Mouse (Mus musculus) stomach, embryonic 16.5 days (tissue): ENCODE results near the gene Runx1. TPM values are rescaled to one million over a fixed set of nuclear protein-coding genes. Genes with fewer than 3 reads are reported as not detected.
A peak's percentile ranks its signal among the peaks of the same experiment; 100 is the strongest.

Source experiments
- ATAC-seq: fragments of 200-750 bp; cut with Nextera tagmentation; 2 replicates; pipeline ENCODE4 v1.8.0; 2017; ENCODE audit warnings: moderate number of reproducible peaks, moderate TSS enrichment; ENCODE audit not compliant: insufficient read depth, low FRiP score
- H3K27ac ChIP-seq: fragments of 300-500 bp; sonication (generic); 2 replicates; pipeline ENCODE4 v1.5.1; 2014; ENCODE audit warnings: low read length
- H3K27me3 ChIP-seq: fragments of 300-500 bp; sonication (generic); 2 replicates; pipeline ENCODE4 v1.6.1; 2014; ENCODE audit warnings: low read length, control low read depth, mixed read lengths; ENCODE audit not compliant: control insufficient read depth, insufficient read depth
- H3K36me3 ChIP-seq: fragments of 300-500 bp; sonication (generic); 2 replicates; pipeline ENCODE4 v1.6.1; 2014; ENCODE audit warnings: low read length; ENCODE audit not compliant: control insufficient read depth, insufficient read depth
- H3K4me1 ChIP-seq: fragments of 300-500 bp; sonication (generic); 2 replicates; pipeline ENCODE4 v1.6.1; 2014; ENCODE audit warnings: low read length, control low read depth, mixed read lengths; ENCODE audit not compliant: control insufficient read depth, insufficient read depth
- H3K4me2 ChIP-seq: fragments of 300-500 bp; sonication (generic); 2 replicates; pipeline ENCODE4 v1.6.1; 2014; ENCODE audit warnings: low read depth, low read length, mixed read lengths
- H3K4me3 ChIP-seq: fragments of 300-500 bp; sonication (generic); replicated peaks from 2 replicates; pipeline ENCODE4 v1.5.1; 2014; ENCODE audit warnings: mild to moderate bottlenecking, low read length
- H3K9ac ChIP-seq: fragments of 300-500 bp; sonication (generic); 2 replicates; pipeline ENCODE4 v1.6.1; 2014; ENCODE audit warnings: low read length
- H3K9me3 ChIP-seq: fragments of 300-500 bp; sonication (generic); replicated peaks from 2 replicates; pipeline ENCODE4 v1.6.1; 2016; ENCODE audit warnings: low read length, control low read depth; ENCODE audit not compliant: control insufficient read depth
- WGBS: fragments of 180-500 bp; shearing (Covaris S2); extraction: QIAGEN DNeasy Blood & Tissue Kit; methylation state at CpG from one replicate; pipeline ENCODE4 v1.1.7; 2014; 5-methylcytosine and 5-hydroxymethylcytosine counted together
- polyA plus RNA-seq: library from polyadenylated mRNA; unstranded; fragments of >200 nt; fragmentation: Nextera tagmentation; extraction: Ambion mirVana; gene quantifications from 2 replicates; pipeline ENCODE4 v1.2.1, GENCODE M21; 2015

The Runx1 gene
- 9.6 TPM in 2 replicates for polyA plus RNA-seq

- Histone ChIP-seq H3K9ac (no peak within 1 kb of the TSS), H3K36me3 (no peaks in the 10 kb centered on the region), H3K4me1 (no peaks in the 10 kb centered on the region), H3K4me3 (peak within 1 kb of the TSS; percentile 15), H3K9me3 (no peaks in the 10 kb centered on the region), H3K27ac (peak within 1 kb of the TSS; percentile 6; the same call in 1 of the 2 replicates), H3K27me3 (no peaks in the 10 kb centered on the region), H3K4me2 (no peak within 1 kb of the TSS)
- 84% methylated on average over 11 of the region's 11 CpGs for WGBS
- ATAC-seq = no peak
Observed at GRCm38 (mm10) chr16:92825908-92826650, at the start of gene Runx1. Gene Runx1, minus strand, starts transcription at chr16:92826149.

- WGBS = 93% methylated on average over 3 of the region's 3 CpGs
- Histone ChIP-seq H3K27ac (no peak overlapping the region), H3K4me2 (no peak overlapping the region), H3K36me3 (no peaks in the 10 kb centered on the region), H3K9ac (no peak overlapping the region), H3K4me1 (no peaks in the 10 kb centered on the region), H3K4me3 (no peak overlapping the region), H3K9me3 (no peaks in the 10 kb centered on the region), H3K27me3 (no peaks in the 10 kb centered on the region)
- no peak for ATAC-seq
Observed at GRCm38 (mm10) chr16:92874015-92874414, 48.1 kb upstream of the Runx1 start.

GRCm38 (mm10) chr16:92871728-92872127, 45.8 kb upstream of the Runx1 start:
- H3K27ac ChIP-seq = no peak overlapping the region
- no peaks in the 10 kb centered on the region for H3K4me1 ChIP-seq
- no peaks in the 10 kb centered on the region for H3K36me3 ChIP-seq
- H3K4me3 ChIP-seq = no peak overlapping the region
- H3K4me2 ChIP-seq = no peak overlapping the region
- no peaks in the 10 kb centered on the region for H3K9me3 ChIP-seq
- no peak overlapping the region for H3K9ac ChIP-seq
- ATAC-seq = no peak
- no peaks in the 10 kb centered on the region for H3K27me3 ChIP-seq
- 74% methylated on average over 11 of the region's 11 CpGs for WGBS

GRCm38 (mm10) chr16:92868550-92868949, 42.6 kb upstream of the Runx1 start:
- no peak for ATAC-seq
- Histone ChIP-seq H3K4me3 (no peak overlapping the region), H3K4me2 (no peak overlapping the region), H3K4me1 (no peaks in the 10 kb centered on the region), H3K27me3 (no peaks in the 10 kb centered on the region), H3K9me3 (no peaks in the 10 kb centered on the region), H3K36me3 (no peaks in the 10 kb centered on the region), H3K27ac (no peak overlapping the region), H3K9ac (no peak overlapping the region)
- WGBS = 77% methylated on average over 4 of the region's 4 CpGs

- Histone ChIP-seq H3K27ac (no peak overlapping the region), H3K9me3 (no peaks in the 10 kb centered on the region), H3K4me2 (no peak overlapping the region), H3K4me3 (no peak overlapping the region), H3K36me3 (no peaks in the 10 kb centered on the region), H3K9ac (no peak overlapping the region), H3K4me1 (no peaks in the 10 kb centered on the region), H3K27me3 (no peaks in the 10 kb centered on the region)
- no peak for ATAC-seq
- 61% methylated on average over 9 of the region's 9 CpGs for WGBS
Observed at GRCm38 (mm10) chr16:92867261-92867935, 41.4 kb upstream of the Runx1 start.

GRCm38 (mm10) chr16:92865314-92865713, 39.4 kb upstream of the Runx1 start:
- WGBS = 92% methylated on average over 3 of the region's 3 CpGs
- H3K27me3 ChIP-seq = no peaks in the 10 kb centered on the region
- no peaks in the 10 kb centered on the region for H3K4me1 ChIP-seq
- no peak overlapping the region for H3K4me3 ChIP-seq
- no peak overlapping the region for H3K9ac ChIP-seq
- no peaks in the 10 kb centered on the region for H3K9me3 ChIP-seq
- H3K36me3 ChIP-seq = no peaks in the 10 kb centered on the region
- no peak for ATAC-seq
- no peak overlapping the region for H3K4me2 ChIP-seq
- no peak overlapping the region for H3K27ac ChIP-seq

GRCm38 (mm10) chr16:92864191-92864590, 38.2 kb upstream of the Runx1 start:
- H3K4me1 ChIP-seq = no peaks in the 10 kb centered on the region
- no peak overlapping the region for H3K9ac ChIP-seq
- no peak overlapping the region for H3K4me2 ChIP-seq
- H3K27ac ChIP-seq = no peak overlapping the region
- no peaks in the 10 kb centered on the region for H3K9me3 ChIP-seq
- no peak overlapping the region for H3K4me3 ChIP-seq
- ATAC-seq = no peak
- WGBS = 72% methylated on average over 2 of the region's 2 CpGs
- H3K36me3 ChIP-seq = no peaks in the 10 kb centered on the region
- no peaks in the 10 kb centered on the region for H3K27me3 ChIP-seq

- Histone ChIP-seq H3K27ac (no peak overlapping the region), H3K9ac (no peak overlapping the region), H3K4me3 (no peak overlapping the region), H3K9me3 (no peaks in the 10 kb centered on the region), H3K4me1 (no peaks in the 10 kb centered on the region), H3K4me2 (no peak overlapping the region), H3K27me3 (no peaks in the 10 kb centered on the region), H3K36me3 (no peaks in the 10 kb centered on the region)
- ATAC-seq = no peak
Observed at GRCm38 (mm10) chr16:92863179-92863578, 37.2 kb upstream of the Runx1 start.

GRCm38 (mm10) chr16:92862430-92862829, 36.5 kb upstream of the Runx1 start:
- Histone ChIP-seq H3K4me3 (no peak overlapping the region), H3K36me3 (no peaks in the 10 kb centered on the region), H3K9me3 (no peaks in the 10 kb centered on the region), H3K4me2 (no peak overlapping the region), H3K27ac (no peak overlapping the region), H3K4me1 (no peaks in the 10 kb centered on the region), H3K9ac (no peak overlapping the region), H3K27me3 (no peaks in the 10 kb centered on the region)
- no peak for ATAC-seq
- WGBS = 89% methylated on average over 4 of the region's 4 CpGs
